Mouse (Mus musculus): Measurements from ENCODE around the gene Mtcl1.

DNA sequence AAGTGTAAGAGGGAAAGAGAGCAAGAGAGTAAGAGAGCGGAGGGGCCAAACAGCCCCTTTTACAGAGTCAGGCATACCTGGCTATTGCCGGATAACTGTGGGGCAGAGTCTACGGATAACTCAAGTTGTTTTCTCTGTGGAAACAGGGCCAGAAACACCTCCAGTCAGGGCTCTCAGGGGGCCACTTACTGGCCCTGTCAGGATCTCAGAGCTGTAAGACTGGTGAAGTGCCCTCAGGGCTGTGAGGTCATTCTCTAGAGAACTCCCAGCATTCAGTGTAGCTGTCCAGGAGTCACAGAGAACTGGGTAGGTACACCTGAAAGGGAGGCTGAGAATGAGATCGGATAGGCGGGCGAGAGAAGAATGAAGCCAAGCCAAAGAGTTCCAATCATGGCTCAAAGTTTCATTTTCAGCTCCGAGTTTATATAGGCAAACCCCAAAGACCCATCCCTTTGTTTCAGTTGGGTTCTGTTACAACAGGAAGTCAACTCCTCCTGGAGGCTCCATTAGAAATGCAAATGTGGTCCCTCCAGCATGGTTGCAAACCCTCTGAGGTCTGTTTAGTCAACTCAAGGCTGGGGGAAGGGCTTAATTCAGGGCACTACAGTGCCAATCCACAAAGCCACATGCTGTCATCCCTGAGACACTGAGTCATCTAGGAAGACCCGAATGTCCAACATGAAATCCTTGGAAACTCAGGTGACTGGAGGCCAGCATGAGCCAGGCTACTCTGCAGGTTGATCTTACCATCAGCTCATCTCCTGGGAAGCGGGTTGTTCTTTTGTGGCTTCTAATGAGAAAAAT, 34.3 kb upstream of the Mtcl1 start:
- TF ChIP-seq GATA1 (IDR thresholded peaks at IDR 0.05; ENCODE audit: borderline replicate concordance, low read length) (no peak), FLI1 (IDR thresholded peaks at IDR 0.05; ENCODE audit: low read length) (no peak)
